Mouse (Mus musculus) liver, embryonic 12.5 days (tissue): ENCODE results near the gene Echs1. TPM values are rescaled to one million over a fixed set of nuclear protein-coding genes. Genes with fewer than 3 reads are reported as not detected.

Experiments
- ATAC-seq: fragments of 200-750 bp; cut with Nextera tagmentation; 2 replicates; pipeline ENCODE4 v1.8.0; 2017; ENCODE audit warnings: moderate number of reproducible peaks, mild to moderate bottlenecking, moderate library complexity
- H3K27ac ChIP-seq: fragments of 300-500 bp; sonication (generic); 2 replicates; pipeline ENCODE4 v1.5.1; 2016; ENCODE audit warnings: mild to moderate bottlenecking
- H3K27me3 ChIP-seq: fragments of 300-500 bp; sonication (generic); replicated peaks from 2 replicates; pipeline ENCODE4 v1.6.1; 2016; ENCODE audit warnings: mild to moderate bottlenecking, moderate library complexity
- H3K36me3 ChIP-seq: fragments of 300-500 bp; sonication (generic); 2 replicates; pipeline ENCODE4 v1.6.1; 2016; ENCODE audit warnings: mild to moderate bottlenecking, moderate library complexity
- H3K4me1 ChIP-seq: fragments of 300-500 bp; sonication (generic); 2 replicates; pipeline ENCODE4 v1.6.1; 2016
- H3K4me2 ChIP-seq: fragments of 300-500 bp; sonication (generic); 2 replicates; pipeline ENCODE4 v1.6.1; 2016; ENCODE audit warnings: mild to moderate bottlenecking, moderate library complexity
- H3K4me3 ChIP-seq: fragments of 300-500 bp; sonication (generic); 2 replicates; pipeline ENCODE4 v1.5.1; 2016; ENCODE audit warnings: mild to moderate bottlenecking, moderate library complexity
- H3K9ac ChIP-seq: fragments of 300-500 bp; sonication (generic); 2 replicates; pipeline ENCODE4 v1.6.1; 2016; ENCODE audit warnings: mild to moderate bottlenecking, moderate library complexity
- H3K9me3 ChIP-seq: fragments of 300-500 bp; sonication (generic); replicated peaks from 2 replicates; pipeline ENCODE4 v1.6.1; 2016; ENCODE audit warnings: mild to moderate bottlenecking, moderate library complexity
- WGBS: fragments of 180-500 bp; shearing (Covaris S2); methylation state at CpG from one replicate; pipeline ENCODE4 v1.1.7; 2016; ENCODE audit not compliant: insufficient replicate concordance; 5-methylcytosine and 5-hydroxymethylcytosine counted together
- polyA plus RNA-seq: library from polyadenylated mRNA; unstranded; fragments of >200 nt; fragmentation: Nextera tagmentation; extraction: Ambion mirVana; gene quantifications from 2 replicates; pipeline ENCODE4 v1.2.1, GENCODE M21; 2016

Gene Echs1
- polyA plus RNA-seq, 1 experiment from 2014 or later = 78.7 TPM

DNA sequence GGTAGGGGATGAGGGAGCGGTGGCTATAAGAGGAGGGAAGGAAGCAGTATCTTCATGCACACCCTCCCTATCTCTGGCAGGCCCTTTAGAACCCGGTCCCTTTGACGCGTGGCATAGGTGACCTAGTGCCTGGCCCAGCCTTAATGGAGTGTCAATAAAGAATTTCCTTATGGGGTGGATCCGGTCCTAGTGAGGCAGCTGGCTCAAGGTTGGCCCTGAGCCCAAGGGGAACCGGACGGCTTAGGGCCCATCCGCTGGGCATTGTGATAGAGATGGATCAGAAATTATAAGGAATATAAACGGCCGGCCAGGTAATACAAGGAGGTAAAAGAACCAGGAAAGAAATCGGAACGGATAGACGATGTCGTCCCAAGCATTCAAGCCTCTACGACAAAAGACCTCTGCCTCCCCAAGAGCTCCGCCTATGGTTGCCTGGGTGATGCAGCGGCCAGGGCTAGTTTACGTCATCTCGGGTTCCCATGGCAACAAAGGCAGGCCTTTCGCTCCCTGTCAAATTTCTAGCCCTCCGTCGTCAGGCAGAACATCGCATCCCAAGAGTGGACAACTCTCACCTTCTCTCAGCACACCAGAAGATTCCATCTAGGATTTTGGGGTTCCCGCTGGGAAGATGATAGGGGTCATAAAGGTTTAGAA is 35.6 kb downstream of the Echs1 start:
- Histone ChIP-seq H3K4me2 (no peak overlapping the region), H3K4me1 (0 out of 2 replicates have a peak, but pooled peaks cover 4% of the 10 kb centered on the region), H3K27ac (no peak overlapping the region), H3K27me3 (peaks cover 44% of the 10 kb centered on the region), H3K9me3 (no peaks in the 10 kb centered on the region), H3K36me3 (no peaks in the 10 kb centered on the region), H3K4me3 (no peak overlapping the region), H3K9ac (no peak overlapping the region)
- ATAC-seq = peak; percentile 43; the same call in 1 of the 2 replicates
- WGBS = 6% methylated on average over 24 of the region's 24 CpGs

DNA sequence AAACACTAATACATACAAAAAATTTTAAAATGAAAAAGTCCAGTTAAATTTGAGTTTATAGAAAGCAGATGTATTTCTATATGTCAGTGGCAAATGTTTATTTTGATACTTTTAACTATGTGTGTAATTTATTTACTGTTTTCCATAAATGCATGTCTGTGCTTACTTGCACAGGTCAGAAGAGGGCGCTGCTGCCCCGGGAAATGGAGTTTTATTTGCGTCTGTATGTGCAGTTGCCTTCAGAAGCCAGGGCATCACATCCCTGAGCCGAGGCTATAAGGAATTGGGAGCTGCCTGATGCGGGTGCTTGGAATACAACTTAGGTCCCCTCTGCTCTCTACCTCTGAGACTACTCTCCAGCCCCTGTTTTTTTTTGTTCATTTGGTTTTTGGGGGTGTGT is 37.6 kb downstream of the Echs1 start:
- H3K9me3 ChIP-seq = no peaks in the 10 kb centered on the region
- no peak overlapping the region for H3K4me3 ChIP-seq
- ATAC-seq = no peak
- 0 out of 2 replicates have a peak, but pooled peaks cover 4% of the 10 kb centered on the region for H3K4me1 ChIP-seq
- no peak overlapping the region for H3K4me2 ChIP-seq
- peaks cover 44% of the 10 kb centered on the region for H3K27me3 ChIP-seq
- WGBS = 3% methylated on average over 5 of the region's 5 CpGs
- H3K27ac ChIP-seq = no peak overlapping the region
- no peak overlapping the region for H3K9ac ChIP-seq
- H3K36me3 ChIP-seq = no peaks in the 10 kb centered on the region

DNA sequence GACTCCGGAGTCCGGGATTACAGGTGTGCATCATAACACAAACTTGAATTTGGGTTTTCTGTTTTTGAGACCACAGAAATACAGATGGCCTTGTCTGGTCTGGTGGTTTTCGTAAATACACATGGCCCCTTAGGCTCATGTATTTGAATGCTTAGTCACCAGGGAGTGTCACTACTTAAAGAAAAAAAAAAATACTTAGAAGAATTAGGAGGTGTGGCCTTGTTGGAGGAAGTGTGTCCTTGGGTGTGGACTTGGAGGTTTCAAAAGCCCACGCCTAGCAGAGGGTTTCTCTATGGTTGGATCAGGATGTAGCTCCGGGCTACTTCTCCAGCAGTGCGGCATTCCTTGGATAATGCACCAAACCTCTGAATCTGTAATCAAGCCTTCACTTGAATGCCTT is 38.6 kb downstream of the Echs1 start:
- H3K4me1 ChIP-seq = 0 out of 2 replicates have a peak, but pooled peaks cover 4% of the 10 kb centered on the region
- no peak overlapping the region for H3K4me2 ChIP-seq
- no peak overlapping the region for H3K9ac ChIP-seq
- no peaks in the 10 kb centered on the region for H3K36me3 ChIP-seq
- no peak overlapping the region for H3K27ac ChIP-seq
- no peak overlapping the region for H3K4me3 ChIP-seq
- no peak for ATAC-seq
- H3K27me3 ChIP-seq = peaks cover 41% of the 10 kb centered on the region
- WGBS = 54% methylated on average over 6 of the region's 6 CpGs
- no peaks in the 10 kb centered on the region for H3K9me3 ChIP-seq

DNA sequence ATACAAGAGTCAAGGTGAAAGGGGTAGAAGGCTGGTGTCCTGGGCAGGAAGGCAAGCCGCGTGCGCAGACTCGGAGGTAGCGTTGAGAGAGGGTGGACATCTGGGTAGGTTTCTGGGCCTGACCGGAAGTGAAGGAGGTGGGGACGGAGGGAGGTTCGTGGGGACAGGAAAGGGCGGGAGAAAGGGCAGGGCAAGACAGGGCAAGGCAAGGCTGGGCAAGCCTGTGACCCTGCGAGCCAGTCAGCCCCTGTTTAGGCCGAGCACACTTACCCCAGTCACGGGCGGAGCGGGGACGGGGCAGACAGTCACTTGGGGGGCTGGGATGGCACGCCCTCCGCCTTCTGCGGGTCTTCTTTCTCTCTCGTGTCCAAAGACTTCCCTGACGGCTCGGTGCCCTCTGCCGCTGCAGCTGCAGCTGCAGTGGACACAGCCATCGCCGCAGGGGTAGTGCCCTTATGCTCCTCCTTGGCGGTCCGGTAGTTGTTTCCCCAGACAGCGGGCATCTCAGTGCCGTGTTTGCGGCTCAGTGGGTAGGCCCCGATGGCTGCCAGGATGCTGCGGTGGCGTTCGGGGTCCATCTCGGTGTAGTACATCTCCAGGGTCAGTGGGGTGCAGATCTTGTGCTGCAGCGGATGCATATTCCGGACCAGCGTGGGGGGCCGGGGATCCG is 46.1 kb downstream of the Echs1 start:
- peaks cover 46% of the 10 kb centered on the region for H3K27me3 ChIP-seq
- no peaks in the 10 kb centered on the region for H3K36me3 ChIP-seq
- H3K4me2 ChIP-seq = peak overlapping the region; percentile 55
- no peak overlapping the region for H3K27ac ChIP-seq
- no peaks in the 10 kb centered on the region for H3K4me1 ChIP-seq
- no peak overlapping the region for H3K9ac ChIP-seq
- H3K4me3 ChIP-seq = peak overlapping the region; percentile 16; the same call in 1 of the 2 replicates
- H3K9me3 ChIP-seq = no peaks in the 10 kb centered on the region
- peak; percentile 24; the same call in 1 of the 2 replicates for ATAC-seq
- WGBS = 22% methylated on average over 39 of the region's 39 CpGs

DNA sequence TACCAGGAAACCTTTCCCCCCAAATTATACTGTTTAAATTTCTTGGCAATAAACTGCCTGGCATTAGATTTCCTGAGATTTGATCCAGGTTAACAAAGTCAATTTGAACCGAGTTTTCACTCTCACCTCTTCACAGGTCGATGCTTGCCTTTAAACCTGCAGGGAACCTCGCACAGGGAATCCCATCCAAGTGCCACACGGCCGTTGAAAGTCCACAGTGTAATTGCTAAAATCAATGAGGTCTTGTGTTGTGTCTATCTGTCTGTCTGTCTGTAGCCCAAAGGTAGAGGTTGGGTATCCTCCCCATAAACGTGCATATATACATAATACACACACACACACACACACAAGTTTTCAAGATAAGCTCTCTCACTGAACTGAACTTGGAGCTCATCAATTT is 48.9 kb downstream of the Echs1 start:
- Histone ChIP-seq H3K36me3 (no peaks in the 10 kb centered on the region), H3K27ac (no peak overlapping the region), H3K4me1 (no peaks in the 10 kb centered on the region), H3K4me3 (no peak overlapping the region), H3K4me2 (no peak overlapping the region), H3K27me3 (peaks cover 65% of the 10 kb centered on the region), H3K9me3 (no peaks in the 10 kb centered on the region), H3K9ac (no peak overlapping the region)
- WGBS = 39% methylated on average over 6 of the region's 6 CpGs
- no peak for ATAC-seq

DNA sequence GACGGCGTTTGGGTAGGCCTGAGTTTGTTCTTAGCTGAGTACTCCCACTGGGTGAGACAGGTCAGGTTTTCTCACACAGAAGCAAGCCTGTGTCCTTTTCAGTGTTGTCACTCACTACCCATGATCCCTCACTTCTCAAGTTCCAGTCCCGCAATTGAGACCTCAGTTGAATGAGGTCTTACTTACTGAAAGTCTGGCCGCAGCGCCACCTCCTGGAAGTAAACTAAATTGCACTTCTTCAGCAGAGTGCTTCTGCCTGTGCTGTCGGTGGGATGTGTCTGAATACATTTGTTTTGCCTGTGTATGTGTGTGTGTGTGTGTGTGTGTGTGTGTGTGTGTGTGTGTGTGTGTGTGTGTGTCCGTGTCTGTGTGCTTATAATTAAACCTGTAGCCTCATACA is 53.2 kb downstream of the Echs1 start:
- WGBS = 16% methylated on average over 7 of the region's 7 CpGs
- Histone ChIP-seq H3K9me3 (no peaks in the 10 kb centered on the region), H3K4me2 (no peak overlapping the region), H3K4me3 (no peak overlapping the region), H3K27ac (no peak overlapping the region), H3K36me3 (no peaks in the 10 kb centered on the region), H3K4me1 (no peaks in the 10 kb centered on the region), H3K27me3 (peaks cover 83% of the 10 kb centered on the region), H3K9ac (no peak overlapping the region)
- no peak for ATAC-seq

DNA sequence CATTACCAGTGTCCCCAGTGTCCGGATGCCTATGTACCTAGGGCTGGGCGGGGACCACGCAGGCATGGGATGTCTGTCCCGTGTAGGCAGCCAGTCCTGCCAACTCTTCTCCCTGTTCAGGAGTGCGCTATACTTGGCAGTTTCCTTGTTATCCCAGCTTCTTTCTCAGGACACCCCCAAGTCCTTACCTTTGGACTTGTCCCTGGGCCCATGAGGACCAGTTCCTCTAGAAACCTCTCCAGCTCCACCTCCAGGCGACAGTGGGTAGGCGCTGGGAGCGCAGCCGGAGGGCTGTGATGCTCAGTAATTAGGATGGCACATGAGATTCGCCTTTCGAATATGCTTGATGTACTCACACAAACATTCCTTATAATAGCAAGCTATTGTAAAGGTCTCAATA is 54.0 kb downstream of the Echs1 start:
- Histone ChIP-seq H3K4me1 (no peaks in the 10 kb centered on the region), H3K27me3 (peaks cover 91% of the 10 kb centered on the region), H3K27ac (no peak overlapping the region), H3K4me2 (no peak overlapping the region), H3K36me3 (no peaks in the 10 kb centered on the region), H3K9me3 (no peaks in the 10 kb centered on the region), H3K4me3 (no peak overlapping the region), H3K9ac (no peak overlapping the region)
- ATAC-seq = 0 out of 2 replicates have a peak, but pooled peaks have one; percentile 17
- WGBS = 17% methylated on average over 11 of the region's 11 CpGs

DNA sequence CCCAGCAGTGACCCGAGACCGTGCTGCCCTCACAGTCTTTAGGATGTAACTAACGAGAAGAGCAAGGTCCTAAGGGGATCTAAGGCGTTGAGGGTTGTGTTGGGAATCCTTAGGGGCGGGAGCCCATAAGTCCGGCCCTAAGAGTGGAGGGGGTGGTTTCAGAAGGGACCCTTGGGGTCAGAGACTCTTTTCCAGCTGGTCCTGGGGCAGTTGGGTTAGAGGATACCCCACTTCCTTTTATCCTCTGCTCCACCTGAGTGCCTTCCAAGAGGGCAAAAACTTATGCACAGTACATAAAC is 54.5 kb downstream of the Echs1 start:
- Histone ChIP-seq H3K9ac (no peak overlapping the region), H3K27me3 (peaks cover 96% of the 10 kb centered on the region), H3K36me3 (no peaks in the 10 kb centered on the region), H3K9me3 (no peaks in the 10 kb centered on the region), H3K4me2 (no peak overlapping the region; the same call in 1 of the 2 replicates), H3K27ac (no peak overlapping the region), H3K4me1 (no peaks in the 10 kb centered on the region), H3K4me3 (no peak overlapping the region)
- no peak for ATAC-seq
- 4% methylated on average over 6 of the region's 6 CpGs for WGBS

DNA sequence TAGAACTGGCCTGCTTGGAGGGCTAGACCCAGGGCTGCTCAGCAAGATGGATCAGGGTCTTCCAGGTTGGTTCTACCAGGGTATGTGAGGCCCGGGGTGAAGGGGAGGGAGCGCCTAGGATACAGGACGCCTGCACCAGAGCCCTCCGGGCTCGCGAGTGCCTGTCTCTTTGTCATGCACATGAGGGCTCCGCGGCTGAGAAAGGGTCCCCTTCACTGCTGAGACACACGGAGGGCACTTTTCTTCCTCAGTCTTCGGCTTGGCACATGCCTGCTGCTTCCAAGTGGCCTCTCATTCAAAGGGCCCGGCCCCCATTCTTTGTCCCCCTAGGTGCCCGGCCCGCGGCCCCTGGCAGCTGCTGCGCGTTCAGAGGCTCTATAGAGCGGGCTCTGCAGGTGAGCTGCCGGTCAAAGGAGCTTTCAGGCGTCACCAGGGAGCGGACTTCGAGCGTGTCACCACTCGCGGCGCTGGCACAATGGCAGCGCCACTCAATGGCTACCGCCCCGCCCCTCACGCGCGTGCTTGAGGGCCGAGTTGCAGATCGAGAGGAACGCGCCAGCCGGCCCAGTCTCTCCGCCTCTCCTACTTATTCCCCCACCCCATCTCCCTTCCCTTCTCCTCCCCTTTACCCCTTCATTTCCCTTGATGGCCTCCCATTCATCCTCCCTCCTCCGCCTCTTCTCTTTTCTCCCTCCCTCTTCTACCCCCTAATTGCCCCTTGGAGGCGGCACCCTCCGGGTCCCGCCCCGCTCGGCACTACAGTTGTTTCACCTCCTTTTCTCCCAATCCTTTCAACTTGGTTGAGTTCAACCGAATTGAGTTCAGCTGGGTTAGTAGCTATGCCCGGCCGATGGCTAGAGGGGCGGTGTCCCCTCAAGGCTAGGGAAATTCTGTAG is 55.1 kb downstream of the Echs1 start:
- Histone ChIP-seq H3K4me1 (no peaks in the 10 kb centered on the region), H3K36me3 (no peaks in the 10 kb centered on the region), H3K9ac (no peak overlapping the region), H3K4me3 (peak overlapping the region; percentile 20), H3K4me2 (peak overlapping the region; percentile 48), H3K27me3 (peaks cover 99% of the 10 kb centered on the region), H3K9me3 (no peaks in the 10 kb centered on the region), H3K27ac (no peak overlapping the region)
- no peak for ATAC-seq
- 3% methylated on average over 47 of the region's 47 CpGs for WGBS

DNA sequence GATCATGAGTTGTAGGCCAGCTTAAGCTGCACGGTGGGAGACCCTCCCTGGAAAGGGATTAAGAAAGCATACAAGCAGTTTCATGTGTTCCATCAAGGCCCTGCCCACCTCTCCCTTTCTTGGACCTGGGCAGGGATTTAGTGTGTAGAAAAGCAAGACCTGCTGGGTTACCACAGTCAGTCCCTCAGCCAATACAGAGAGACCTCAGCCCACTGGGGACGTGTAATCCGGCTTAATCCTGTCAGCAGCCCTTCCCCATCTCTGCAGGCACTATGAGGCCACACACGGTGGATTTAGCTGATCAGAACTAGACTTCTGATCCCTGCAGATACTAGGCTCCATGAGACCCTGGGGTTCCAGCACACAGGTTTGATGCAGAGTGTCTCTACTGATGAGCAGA is 56.7 kb downstream of the Echs1 start:
- H3K36me3 ChIP-seq = no peaks in the 10 kb centered on the region
- H3K27ac ChIP-seq = no peak overlapping the region
- H3K9ac ChIP-seq = no peak overlapping the region
- no peaks in the 10 kb centered on the region for H3K4me1 ChIP-seq
- H3K27me3 ChIP-seq = peaks cover 99% of the 10 kb centered on the region
- ATAC-seq = no peak
- no peaks in the 10 kb centered on the region for H3K9me3 ChIP-seq
- 17% methylated on average over 4 of the region's 4 CpGs for WGBS
- no peak overlapping the region for H3K4me3 ChIP-seq
- no peak overlapping the region for H3K4me2 ChIP-seq

DNA sequence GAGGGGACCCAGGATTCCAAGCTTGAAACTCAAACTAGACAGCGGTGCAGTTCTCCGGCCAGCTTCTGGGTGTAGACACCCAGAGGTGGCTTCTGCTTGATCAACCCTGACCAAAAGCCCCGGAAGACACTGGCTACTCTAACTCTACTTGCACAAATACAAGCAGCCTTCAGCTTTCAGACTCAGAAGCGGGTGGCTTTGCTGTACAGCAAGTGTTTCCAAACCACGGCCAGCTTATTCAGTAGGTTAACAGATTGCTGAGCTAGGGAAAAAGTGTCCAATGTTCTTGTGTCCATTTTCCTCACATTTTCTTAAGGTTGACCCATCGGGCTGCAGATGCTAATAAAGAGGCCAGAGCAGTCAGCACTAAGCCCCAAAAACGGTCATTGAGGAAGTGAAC is 57.7 kb downstream of the Echs1 start:
- WGBS = 24% methylated on average over 7 of the region's 7 CpGs
- H3K4me2 ChIP-seq = peak overlapping the region; percentile 58
- no peak for ATAC-seq
- no peaks in the 10 kb centered on the region for H3K4me1 ChIP-seq
- H3K27me3 ChIP-seq = peaks cover 100% of the 10 kb centered on the region
- H3K36me3 ChIP-seq = no peaks in the 10 kb centered on the region
- no peak overlapping the region for H3K9ac ChIP-seq
- H3K27ac ChIP-seq = no peak overlapping the region
- H3K4me3 ChIP-seq = no peak overlapping the region
- H3K9me3 ChIP-seq = no peaks in the 10 kb centered on the region
